Mouse (Mus musculus): ENCODE data around the gene Tmem273.
A peak's percentile ranks its signal among the peaks of the same experiment; 100 is the strongest.

Gene Tmem273

GRCm38 (mm10) chr14:32785556-32786130 lies at the start of gene Tmem273:
Gene Tmem273, plus strand, starts transcription at chr14:32785963.
- no peak for DNase-seq (ENCODE audit: low spot score)

GRCm38 (mm10) chr14:32736561-32736960 lies 49.2 kb upstream of the Tmem273 start:
- no peak for DNase-seq (ENCODE audit: low spot score)

- DNase-seq (ENCODE audit: low spot score), result no peak
Measured at GRCm38 (mm10) chr14:32738586-32738985, 47.2 kb upstream of the Tmem273 start.

- DNase-seq (ENCODE audit: low spot score), result no peak
Measured at GRCm38 (mm10) chr14:32748519-32748918, 37.2 kb upstream of the Tmem273 start.

GRCm38 (mm10) chr14:32750727-32751126 lies 35.0 kb upstream of the Tmem273 start:
- DNase-seq (ENCODE audit: low spot score), result no peak

GRCm38 (mm10) chr14:32754286-32754685 lies 31.5 kb upstream of the Tmem273 start:
- DNase-seq (ENCODE audit: low spot score), result no peak

- DNase-seq (ENCODE audit: low spot score), result no peak
Measured at GRCm38 (mm10) chr14:32762177-32762576, 23.6 kb upstream of the Tmem273 start.

- no peak for DNase-seq (ENCODE audit: low spot score)
Measured at GRCm38 (mm10) chr14:32770563-32770962, 15.2 kb upstream of the Tmem273 start.

- no peak for DNase-seq (ENCODE audit: low spot score)
Measured at GRCm38 (mm10) chr14:32772085-32772484, 13.7 kb upstream of the Tmem273 start.

- DNase-seq (ENCODE audit: low spot score), result no peak
Measured at GRCm38 (mm10) chr14:32772791-32773190, 13.0 kb upstream of the Tmem273 start.

GRCm38 (mm10) chr14:32773456-32773855 lies 12.3 kb upstream of the Tmem273 start:
- no peak for DNase-seq (ENCODE audit: low spot score)

- no peak for DNase-seq (ENCODE audit: low spot score)
Measured at GRCm38 (mm10) chr14:32776077-32776476, 9.7 kb upstream of the Tmem273 start.

- no peak for DNase-seq (ENCODE audit: low spot score)
Measured at GRCm38 (mm10) chr14:32778362-32778761, 7.4 kb upstream of the Tmem273 start.

GRCm38 (mm10) chr14:32782866-32783265 lies 2.9 kb upstream of the Tmem273 start:
- DNase-seq (ENCODE audit: low spot score), result no peak

GRCm38 (mm10) chr14:32784130-32784747 lies 1.5 kb upstream of the Tmem273 start:
- no peak for DNase-seq (ENCODE audit: low spot score)

- no peak for DNase-seq (ENCODE audit: low spot score)
Measured at GRCm38 (mm10) chr14:32784748-32785134, 1.0 kb upstream of the Tmem273 start.

GRCm38 (mm10) chr14:32787691-32788090 lies 1.9 kb downstream of the Tmem273 start:
- DNase-seq (ENCODE audit: low spot score), result no peak

GRCm38 (mm10) chr14:32796375-32796774 lies 10.6 kb downstream of the Tmem273 start:
- DNase-seq (ENCODE audit: low spot score), result no peak

- DNase-seq (ENCODE audit: low spot score), result no peak
Measured at GRCm38 (mm10) chr14:32797803-32798202, 12.0 kb downstream of the Tmem273 start.

- no peak for DNase-seq (ENCODE audit: low spot score)
Measured at GRCm38 (mm10) chr14:32798355-32798754, 12.6 kb downstream of the Tmem273 start.

GRCm38 (mm10) chr14:32800048-32800447 lies 14.3 kb downstream of the Tmem273 start:
- DNase-seq (ENCODE audit: low spot score), result no peak

GRCm38 (mm10) chr14:32801016-32801661 lies 15.4 kb downstream of the Tmem273 start:
- peak; percentile 36 for DNase-seq (ENCODE audit: low spot score)

- DNase-seq (ENCODE audit: low spot score), result no peak
Measured at GRCm38 (mm10) chr14:32801662-32802024, 15.9 kb downstream of the Tmem273 start.

GRCm38 (mm10) chr14:32810111-32810510 lies 24.3 kb downstream of the Tmem273 start:
- no peak for DNase-seq (ENCODE audit: low spot score)

Data from ovary, postnatal 36 days (tissue).